Mouse (Mus musculus): Measurements from ENCODE around the gene Sertad2. TPM values are rescaled to one million over a fixed set of nuclear protein-coding genes. Genes with fewer than 3 reads are reported as not detected.

Sertad2 gene
- total RNA-seq, 2 experiments from 2014 or later, result 15.4 to 20.1 TPM

DNA sequence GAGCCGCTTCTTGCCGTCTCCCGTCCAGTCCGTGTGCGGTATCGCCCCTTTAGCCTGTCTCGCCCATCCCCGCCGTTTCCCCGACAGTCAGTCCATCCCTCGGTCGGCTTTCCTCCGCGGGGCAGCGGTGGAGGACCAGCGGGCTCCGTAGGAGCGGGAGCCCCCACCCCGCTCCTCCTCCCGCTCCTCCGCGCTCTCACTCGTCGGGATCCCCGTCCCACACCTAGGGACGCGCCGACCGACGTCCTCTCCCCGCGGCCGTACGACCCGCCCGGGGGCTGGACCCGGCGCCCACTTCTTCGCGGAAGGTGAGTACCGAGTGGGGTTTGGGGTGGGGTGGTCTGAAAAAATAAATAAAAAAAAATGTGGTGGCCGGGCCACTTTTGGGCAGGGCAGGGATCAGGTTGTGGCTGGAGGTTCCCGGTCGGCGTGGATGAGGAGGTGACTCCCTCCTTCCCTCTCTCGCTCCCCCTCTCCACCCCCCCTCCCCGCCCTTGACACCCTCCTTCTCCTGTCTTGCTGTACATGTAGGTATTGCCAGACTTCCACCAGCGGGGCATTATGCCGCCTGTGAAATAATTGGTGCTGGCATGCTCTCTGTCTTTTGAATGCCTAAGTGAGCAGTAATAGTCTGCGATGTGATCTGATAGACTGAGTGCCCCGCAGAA, 534 bp downstream of the Sertad2 start:
- intact Hi-C loops (cut with DNase I), result loop anchor here (2.0 to 5.0 kb wide), 6 partner anchors 49 to 431 kb away; partner anchors contain the start of gene Actr2

GRCm38 (mm10) chr11:20544376-20544775, 1.3 kb downstream of the Sertad2 start:
- no peak for DNase-seq
- intact Hi-C loops (cut with DNase I), result loop anchor here (5.0 kb wide), 4 partner anchors 48 to 432 kb away; partner anchors contain the start of gene Actr2

More for the DNA sequence above, 534 bp downstream of the Sertad2 start:
- DNase-seq, result no peak

DNA sequence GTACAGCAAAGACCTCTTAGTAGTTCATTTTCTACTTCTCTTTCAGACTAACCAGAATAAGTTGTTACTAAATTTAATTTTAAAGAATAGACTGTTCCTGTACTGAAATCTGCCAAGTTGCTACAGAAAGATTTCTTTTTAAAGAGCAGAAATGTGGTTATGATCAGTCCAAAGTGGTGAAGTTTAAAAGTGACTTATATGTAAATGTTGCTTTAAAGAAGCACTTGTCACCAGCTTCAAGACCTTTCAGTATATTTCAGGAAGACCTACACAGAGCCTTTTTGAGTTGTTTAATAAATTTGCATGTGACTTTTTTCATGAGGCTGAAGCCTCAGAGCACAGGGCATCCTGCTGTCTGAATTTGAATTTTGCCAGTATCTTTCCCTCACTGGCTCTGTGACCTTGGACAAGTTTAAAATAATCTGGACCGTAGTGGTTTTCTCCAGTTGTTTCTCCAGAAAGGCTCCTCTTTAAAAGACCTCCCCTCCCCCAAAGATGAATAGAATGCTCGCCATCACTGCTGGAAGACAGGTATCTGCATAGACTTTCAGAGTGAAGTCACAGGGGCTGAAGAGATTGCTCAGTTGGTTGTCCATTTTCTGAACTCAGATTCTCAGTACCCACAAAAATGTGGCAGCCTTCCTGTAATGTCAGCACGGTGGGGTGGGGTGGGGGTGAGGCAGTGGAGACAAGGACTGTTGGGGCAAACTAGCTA, 1.9 kb downstream of the Sertad2 start:
- DNase-seq, result no peak
- intact Hi-C loops (cut with DNase I), result loop anchor here (5.0 kb wide), 4 partner anchors 47 to 433 kb away; partner anchors contain the start of gene Actr2

GRCm38 (mm10) chr11:20549481-20549880, 6.4 kb downstream of the Sertad2 start:
- DNase-seq, result no peak
- intact Hi-C loops (cut with DNase I), result no loop called here

GRCm38 (mm10) chr11:20550196-20550595, 7.1 kb downstream of the Sertad2 start:
- intact Hi-C loops (cut with DNase I), result no loop called here
- DNase-seq, result no peak

- intact Hi-C loops (cut with DNase I), result no loop called here
- DNase-seq, result no peak
Measured at GRCm38 (mm10) chr11:20552059-20552458, 9.0 kb downstream of the Sertad2 start.

DNA sequence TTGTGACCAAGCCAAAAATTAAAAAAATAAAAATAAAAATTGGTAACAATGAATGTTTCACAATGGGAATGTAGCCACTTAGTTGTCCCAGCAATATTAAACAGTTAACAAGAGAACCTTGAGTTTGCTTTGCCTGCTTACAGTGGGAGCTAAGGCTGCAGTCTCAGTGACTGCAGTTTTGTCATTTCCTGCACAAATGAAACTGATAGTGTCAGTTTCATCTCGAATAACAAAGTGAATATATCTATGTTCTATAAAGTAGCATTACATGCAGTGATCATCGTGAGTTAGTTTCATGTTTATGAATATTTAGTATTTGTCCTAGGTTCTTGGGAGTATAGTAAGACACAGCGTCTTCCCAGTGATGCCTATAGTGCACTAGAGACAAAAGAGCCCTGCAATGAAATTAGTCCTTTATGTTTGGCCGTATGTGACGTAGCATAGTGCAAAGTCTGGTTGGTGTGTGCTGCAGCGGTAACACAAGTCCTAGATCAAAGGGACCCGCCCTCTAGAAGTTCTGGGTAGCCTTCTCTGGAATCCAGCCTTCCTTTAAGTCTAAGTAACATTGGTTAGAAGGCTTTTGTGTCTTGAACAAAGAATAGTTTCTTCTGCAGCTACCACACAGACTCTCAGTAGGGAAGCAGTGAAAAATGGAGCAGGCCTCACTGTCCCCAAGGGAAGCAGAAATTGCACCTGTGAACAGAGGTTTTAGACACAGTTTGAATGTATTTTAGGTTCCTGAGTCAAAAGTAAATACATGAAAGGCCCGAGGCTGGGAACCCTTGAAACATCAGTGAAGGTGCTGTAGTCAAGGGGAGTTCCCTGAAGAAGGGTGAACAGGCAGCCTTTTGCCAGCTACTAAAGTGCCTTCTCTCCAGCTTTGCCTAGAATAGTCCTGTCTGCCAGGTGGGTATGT, 10.0 kb downstream of the Sertad2 start:
- intact Hi-C loops (cut with DNase I), result no loop called here
- no peak for DNase-seq

- intact Hi-C loops (cut with DNase I), result no loop called here
- no peak for DNase-seq
Measured at GRCm38 (mm10) chr11:20555651-20556050, 12.6 kb downstream of the Sertad2 start.

DNA sequence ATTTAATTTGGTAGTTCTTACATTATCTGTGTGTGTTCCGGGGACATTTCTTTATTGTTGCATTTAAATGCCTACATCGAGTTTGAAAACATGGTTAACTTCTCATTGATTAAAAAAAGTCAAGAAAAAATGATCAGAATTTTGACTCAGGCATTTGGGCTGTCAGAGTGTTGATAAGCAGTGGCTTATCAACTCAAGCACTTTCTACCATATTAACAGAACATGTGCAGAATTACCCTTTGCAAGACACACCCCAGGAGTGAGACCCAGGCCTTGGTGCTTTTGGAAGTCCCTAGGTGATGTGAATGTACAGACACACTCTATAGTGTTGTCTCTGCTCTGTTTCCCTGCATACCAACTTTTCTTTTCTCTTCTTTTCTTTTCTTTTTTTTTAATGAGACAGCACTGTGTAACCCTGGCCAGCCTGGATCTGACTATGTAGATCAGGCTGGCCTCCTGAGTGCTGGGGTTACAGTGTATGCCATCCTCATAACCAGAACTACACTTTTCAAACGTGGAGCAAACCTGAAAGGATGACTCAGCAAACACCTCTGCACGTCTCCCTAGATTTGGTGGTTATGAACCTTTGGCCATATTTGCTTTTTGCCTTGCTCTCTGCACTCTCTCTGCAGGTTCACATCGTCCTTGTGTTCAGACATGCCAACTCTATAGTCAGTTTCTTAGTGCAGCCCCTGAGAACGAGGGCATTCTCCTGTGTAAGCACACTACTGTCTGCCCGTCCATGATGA, 13.3 kb downstream of the Sertad2 start:
- no peak for DNase-seq
- intact Hi-C loops (cut with DNase I), result no loop called here

DNA sequence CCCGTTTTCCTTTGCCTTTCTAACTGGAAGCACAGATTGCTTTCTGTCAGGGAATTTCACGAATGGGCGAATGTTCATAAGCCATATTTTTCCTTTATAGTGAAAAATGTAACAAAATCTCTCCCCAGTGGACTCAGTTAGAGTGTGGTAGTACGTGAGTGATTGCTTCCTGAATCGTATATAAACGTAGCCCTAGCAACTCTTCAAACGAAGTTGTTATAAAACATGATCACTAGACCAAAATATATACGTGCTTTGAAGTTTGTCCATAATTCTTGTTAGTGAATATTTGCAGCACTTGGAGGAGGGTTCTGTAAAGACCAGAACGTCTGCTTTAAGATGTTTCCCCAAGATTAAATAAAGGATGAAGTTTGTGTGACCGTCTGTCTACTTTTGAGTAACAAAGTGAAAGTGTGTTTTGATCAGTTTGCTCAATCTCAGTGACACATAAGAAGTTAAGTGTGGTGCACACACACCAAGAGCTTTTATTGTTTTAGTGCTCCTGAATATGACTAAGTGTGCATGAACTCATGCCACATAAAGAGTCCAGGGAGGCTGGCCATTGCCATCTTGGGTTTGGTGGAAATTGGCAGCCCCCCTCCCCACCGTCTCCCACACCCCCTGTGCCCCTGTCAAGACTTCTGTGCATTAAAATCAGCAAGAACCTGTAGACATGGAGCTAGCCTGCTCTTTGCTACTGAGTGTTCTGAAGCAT, 16.3 kb downstream of the Sertad2 start:
- intact Hi-C loops (cut with DNase I), result no loop called here
- DNase-seq, result no peak

DNA sequence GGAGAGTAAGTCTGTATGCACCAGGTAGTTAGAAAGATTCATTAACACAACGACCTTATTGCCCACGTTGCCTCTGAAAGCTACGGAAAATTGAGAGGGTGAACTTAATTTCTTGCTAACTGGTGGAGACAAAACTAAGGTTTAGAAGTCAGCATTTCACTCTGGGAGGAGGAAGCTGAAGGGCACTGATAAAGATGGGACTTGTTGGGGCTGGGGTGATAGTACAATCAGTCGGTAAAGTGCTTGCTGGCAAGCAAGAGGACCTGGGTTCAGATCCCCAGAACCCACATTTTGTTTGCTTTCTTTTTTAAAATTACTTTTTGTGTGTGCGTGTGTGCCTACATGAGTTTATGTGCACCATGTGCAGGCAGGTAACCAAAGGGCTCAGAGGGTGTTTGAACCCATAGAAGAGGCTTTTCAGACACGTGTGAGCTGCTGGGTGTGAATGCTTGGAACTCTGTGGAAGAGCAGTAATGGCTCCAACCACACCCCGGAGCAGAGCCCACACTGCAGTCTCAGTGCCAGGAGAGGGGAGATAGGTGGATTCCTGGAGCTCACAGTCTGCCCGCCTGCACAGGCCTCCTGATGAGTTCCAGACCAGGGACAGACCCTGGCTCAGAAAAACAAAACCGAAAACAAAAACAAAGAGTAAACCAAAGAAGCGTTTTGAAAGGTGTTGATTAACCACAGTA, 17.0 kb downstream of the Sertad2 start:
- intact Hi-C loops (cut with DNase I), result no loop called here
- DNase-seq, result no peak

GRCm38 (mm10) chr11:20561323-20562002, 18.4 kb downstream of the Sertad2 start:
- peak; percentile 60 to 62 for DNase-seq
- intact Hi-C loops (cut with DNase I), result no loop called here

GRCm38 (mm10) chr11:20565057-20565456, 22.0 kb downstream of the Sertad2 start:
- no peak for DNase-seq
- intact Hi-C loops (cut with DNase I), result no loop called here

DNA sequence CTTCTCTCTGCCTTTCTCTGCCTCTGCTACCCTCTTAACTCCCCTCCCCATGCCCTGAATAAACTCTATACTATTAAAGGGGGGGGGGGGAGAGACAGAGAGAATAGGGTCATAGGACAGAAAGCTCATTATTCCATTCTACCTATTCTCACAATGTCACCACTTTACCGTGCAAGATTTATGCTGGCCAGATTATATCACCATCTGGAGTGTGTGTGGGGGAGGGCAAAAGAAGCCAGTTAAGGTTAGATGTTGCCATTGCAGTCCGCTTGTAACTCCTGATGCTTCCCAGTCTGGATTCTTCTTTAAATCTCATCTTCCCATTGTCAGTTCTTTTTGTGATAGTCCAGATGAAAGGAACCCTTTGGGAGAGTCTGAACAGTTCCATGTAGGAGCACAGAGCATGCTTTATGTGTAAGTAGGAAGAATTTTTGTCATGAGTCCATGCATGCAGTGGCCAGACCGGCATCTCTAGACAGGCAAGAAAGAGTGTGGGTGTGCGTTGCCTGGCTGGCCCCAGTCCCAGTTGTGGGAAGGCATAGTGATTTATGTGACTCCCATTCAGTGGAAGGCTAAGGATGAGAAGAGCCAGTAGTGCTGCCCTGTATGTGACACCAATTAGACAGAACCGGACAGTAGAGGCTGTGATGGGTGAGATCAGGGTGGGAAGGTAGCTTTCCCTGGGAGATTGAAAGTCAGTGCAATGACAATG, 28.8 kb downstream of the Sertad2 start:
- intact Hi-C loops (cut with DNase I), result no loop called here
- no peak for DNase-seq

DNA sequence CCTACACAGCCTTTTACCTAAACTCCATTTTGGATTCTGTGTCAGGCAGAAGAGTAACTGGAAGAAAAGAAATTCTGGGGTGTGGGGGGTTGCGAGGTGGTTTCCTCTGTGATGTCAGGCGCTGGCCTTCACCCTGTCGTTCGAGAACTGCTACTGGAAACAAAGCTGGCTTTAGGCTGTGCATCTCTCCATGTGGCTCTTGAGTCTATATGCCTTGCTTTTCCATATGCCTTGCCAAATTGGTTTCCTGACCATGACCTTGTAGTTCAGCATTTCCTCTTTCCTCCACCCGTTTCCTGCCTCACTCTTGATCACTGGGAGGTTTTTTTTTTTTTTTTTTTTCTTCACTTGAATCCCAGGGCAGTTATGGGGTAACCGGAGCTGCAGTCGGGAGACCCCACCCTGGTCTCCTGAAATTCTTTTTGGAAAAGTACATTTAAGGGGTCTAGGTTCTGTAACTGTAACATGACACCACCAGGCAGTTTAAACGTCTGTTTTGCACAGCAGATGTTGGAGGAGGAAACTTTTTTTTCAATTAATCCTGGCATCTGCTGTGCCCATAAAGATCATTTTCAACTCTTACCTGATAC, 33.1 kb downstream of the Sertad2 start:
- intact Hi-C loops (cut with DNase I), result no loop called here
- DNase-seq, result no peak

DNA sequence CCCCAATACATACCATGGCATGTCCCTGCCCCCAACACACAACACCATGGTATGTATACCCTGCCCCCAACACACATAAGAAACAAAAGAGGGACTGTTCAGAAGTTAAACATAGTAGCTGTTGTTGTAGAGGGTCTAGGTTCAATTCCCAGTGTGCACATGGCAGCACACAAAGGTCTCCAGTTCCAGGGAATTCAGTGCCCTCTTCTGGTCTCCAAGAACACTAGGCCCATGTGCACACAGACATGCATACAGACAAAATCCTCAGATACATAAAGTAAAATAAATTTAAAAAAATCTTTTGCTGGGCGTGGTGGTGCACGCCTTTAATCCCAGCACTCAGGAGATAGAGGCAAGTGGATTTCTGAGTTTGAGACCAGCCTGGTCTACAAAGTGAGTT, 39.7 kb downstream of the Sertad2 start:
- intact Hi-C loops (cut with DNase I), result no loop called here

GRCm38 (mm10) chr11:20585297-20585696, 42.2 kb downstream of the Sertad2 start:
- intact Hi-C loops (cut with DNase I), result no loop called here
- no peak for DNase-seq

More for the DNA sequence above, 39.7 kb downstream of the Sertad2 start:
- DNase-seq, result no peak

Data from heart, postnatal 14 days (tissue).